7 mouse cellular contexts compared by ENCODE assay signal in the genomic region with DNA sequence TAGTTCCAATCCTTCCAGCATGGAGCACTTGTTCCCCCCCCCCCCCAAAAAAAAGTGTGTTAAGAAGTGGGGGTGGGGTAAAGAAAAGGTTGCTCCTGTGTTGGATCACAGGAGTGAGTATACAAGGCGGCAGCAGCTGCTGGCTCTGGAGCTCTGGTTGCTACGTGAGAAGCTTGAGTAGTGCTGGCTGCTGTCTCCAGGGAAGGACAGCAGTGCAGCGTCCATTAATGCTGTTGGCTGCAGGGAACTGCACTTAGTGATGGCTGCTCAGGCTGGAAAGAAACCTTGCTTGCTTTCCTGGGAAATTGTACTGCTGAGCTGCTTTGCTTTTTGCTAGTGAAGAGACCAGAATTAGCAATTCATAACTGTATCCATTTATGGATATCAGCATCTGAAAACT. TPM values are rescaled to one million over a fixed set of nuclear protein-coding genes. Genes with fewer than 3 reads are reported as not detected.
DNase-seq lines count a peak whose midpoint lies in the region; ATAC-seq and TF ChIP-seq lines count a peak whose summit lies in the region.

No protein-coding gene starts in this region.

- in situ Hi-C loops in ES-E14 (cut with MboI; ENCODE audit: low sequenced_read_pairs in 2 of 2, unreplicated experiment in 2 of 2), result no loop called here

- WGBS in embryonic facial prominence, embryonic 14.5 days, result 3% methylated on average over 3 of the region's 3 CpGs
- WGBS in heart, embryonic 16.5 days, result 0% methylated on average over 3 of the region's 3 CpGs
- WGBS in midbrain, embryonic 12.5 days, result 4% methylated on average over 3 of the region's 3 CpGs

- no peaks in the 10 kb centered on the region for H3K9me3 ChIP-seq in ES-E14 (ENCODE audit: control insufficient read depth, insufficient read depth, low read depth, low read length)
- H3K9me3 ChIP-seq in embryonic facial prominence, embryonic 14.5 days (ENCODE audit: control insufficient read depth, low read length), result no peaks in the 10 kb centered on the region
- H3K9me3 ChIP-seq in heart, embryonic 16.5 days (replicated peaks; ENCODE audit: control insufficient read depth, low read length), result no peaks in the 10 kb centered on the region
- H3K9me3 ChIP-seq in midbrain, embryonic 12.5 days, result no peaks in the 10 kb centered on the region

- peak overlapping the region; percentile 89 for H3K4me2 ChIP-seq in embryonic facial prominence, embryonic 14.5 days (ENCODE audit: low read depth, low read length)
- peak overlapping the region; percentile 83 for H3K4me2 ChIP-seq in heart, embryonic 16.5 days (ENCODE audit: low read depth, low read length)
- peak overlapping the region; percentile 94 for H3K4me2 ChIP-seq in midbrain, embryonic 12.5 days (replicated peaks)

- no peak for ATAC-seq in embryonic facial prominence, embryonic 14.5 days (ENCODE audit: low read depth)
- ATAC-seq in heart, embryonic 16.5 days (replicated peaks; ENCODE audit: extremely low read depth, insufficient read depth, low FRiP score), result no peak
- ATAC-seq in midbrain, embryonic 12.5 days (ENCODE audit: low FRiP score, low read depth), result no peak

- H3K27me3 ChIP-seq in embryonic facial prominence, embryonic 14.5 days (replicated peaks; ENCODE audit: control insufficient read depth, insufficient read depth, low read length), result no peaks in the 10 kb centered on the region
- H3K27me3 ChIP-seq in heart, embryonic 16.5 days (ENCODE audit: control insufficient read depth, insufficient read depth, low read length), result no peaks in the 10 kb centered on the region
- H3K27me3 ChIP-seq in midbrain, embryonic 12.5 days, result no peaks in the 10 kb centered on the region

- peak overlapping the region; percentile 40; the same call in 1 of the 2 replicates for H3K27ac ChIP-seq in ES-E14 (ENCODE audit: insufficient read depth, low read depth, low read length, poor library complexity, severe bottlenecking)
- peak overlapping the region; percentile 59 for H3K27ac ChIP-seq in embryonic facial prominence, embryonic 14.5 days (replicated peaks; ENCODE audit: low read depth, low read length)
- peak overlapping the region; percentile 67 for H3K27ac ChIP-seq in heart, embryonic 16.5 days (ENCODE audit: low read length)
- H3K27ac ChIP-seq in midbrain, embryonic 12.5 days (replicated peaks), result peak overlapping the region; percentile 78

- H3K36me3 ChIP-seq in ES-E14 (ENCODE audit: control insufficient read depth, insufficient read depth, low read length, poor library complexity, severe bottlenecking), result peaks cover 2% of the 10 kb centered on the region; the same call in 1 of the 2 replicates
- no peaks in the 10 kb centered on the region for H3K36me3 ChIP-seq in embryonic facial prominence, embryonic 14.5 days (ENCODE audit: control insufficient read depth, insufficient read depth, low read length)
- no peaks in the 10 kb centered on the region for H3K36me3 ChIP-seq in heart, embryonic 16.5 days (ENCODE audit: control insufficient read depth, insufficient read depth)
- no peaks in the 10 kb centered on the region for H3K36me3 ChIP-seq in midbrain, embryonic 12.5 days

- H3K4me3 ChIP-seq in ES-E14 (ENCODE audit: insufficient read depth in 1 of 2, low read depth in 1 of 2, low read length in 2 of 2, poor library complexity in 1 of 2, severe bottlenecking in 1 of 2), result peak overlapping the region; percentile 52 to 86
- H3K4me3 ChIP-seq in embryonic facial prominence, embryonic 14.5 days (ENCODE audit: low read depth, low read length), result peak overlapping the region; percentile 98
- peak overlapping the region; percentile 44 for H3K4me3 ChIP-seq in heart, embryonic 16.5 days (ENCODE audit: low read length)
- peak overlapping the region; percentile 94 for H3K4me3 ChIP-seq in midbrain, embryonic 12.5 days

- DNase-seq in A20 (ENCODE audit: low read depth, low spot score), result peak; percentile 39
- no peak for DNase-seq in ES-E14 (ENCODE audit: low read depth, low spot score)
- peak; percentile 90 for DNase-seq in embryonic facial prominence, embryonic 14.5 days (ENCODE audit: low spot score)
- DNase-seq in layer of hippocampus, postnatal 10 days (ENCODE audit: low spot score in 2 of 2), result peak; percentile 28 to 43
- peak; percentile 44 for DNase-seq in testis, postnatal 10 days (ENCODE audit: low spot score)

- peak overlapping the region; percentile 66 for H3K9ac ChIP-seq in ES-E14 (ENCODE audit: insufficient read depth, low read depth, low read length, poor library complexity, severe bottlenecking)
- peak overlapping the region; percentile 99 for H3K9ac ChIP-seq in embryonic facial prominence, embryonic 14.5 days (ENCODE audit: low read depth, low read length)
- H3K9ac ChIP-seq in heart, embryonic 16.5 days (ENCODE audit: low read length), result peak overlapping the region; percentile 58
- H3K9ac ChIP-seq in midbrain, embryonic 12.5 days (replicated peaks), result peak overlapping the region; percentile 60

- H3K4me1 ChIP-seq in ES-E14 (ENCODE audit: control insufficient read depth in 2 of 2, insufficient read depth in 2 of 2, low read length in 2 of 2, poor library complexity in 1 of 2), result peaks cover 4 to 16% of the 10 kb centered on the region in 2 experiments; a peak in 3 of 4 replicates
- H3K4me1 ChIP-seq in embryonic facial prominence, embryonic 14.5 days (ENCODE audit: control insufficient read depth, insufficient read depth, low read length), result peaks cover 21% of the 10 kb centered on the region
- peaks cover 34% of the 10 kb centered on the region for H3K4me1 ChIP-seq in heart, embryonic 16.5 days (ENCODE audit: control insufficient read depth, insufficient read depth, low read length)
- H3K4me1 ChIP-seq in midbrain, embryonic 12.5 days, result peaks cover 48% of the 10 kb centered on the region

TF ChIP-seq in ES-E14, 5 proteins besides CTCF, POLR2A, EP300 and RAD21:
- no peak for TF ChIP-seq CHD2 (IDR thresholded peaks at IDR 0.05; ENCODE audit: low read depth, low read length)
- TF ChIP-seq ZC3H11A (IDR thresholded peaks at IDR 0.05; ENCODE audit: borderline replicate concordance, low read depth, low read length), result no peak
- no peak for TF ChIP-seq MAFK (IDR thresholded peaks at IDR 0.05; ENCODE audit: insufficient read depth, low read depth, low read length)
- TF ChIP-seq HCFC1 (IDR thresholded peaks at IDR 0.05; ENCODE audit: borderline replicate concordance, insufficient read depth, low read length), result no peak
- no peak for TF ChIP-seq ZNF384 (IDR thresholded peaks at IDR 0.05; ENCODE audit: low read depth, low read length)

RNA-seq across cellular contexts. Expression of a gene that starts 2.3 kb away (rescaled TPM):
- 79.4 and 81.4 TPM in 2 replicates for total RNA-seq in ES-E14 (2012; rRNA removed)
- 81.5 and 89.9 TPM in 2 replicates for polyA plus RNA-seq in embryonic facial prominence, embryonic 14.5 days (2014; fragmentation: Nextera tagmentation; extraction: Ambion mirVana)
- 46.4 and 50.8 TPM in 2 replicates for polyA plus RNA-seq in heart, embryonic 16.5 days (2015; fragmentation: Nextera tagmentation; extraction: Ambion mirVana)
- total RNA-seq in layer of hippocampus, postnatal 10 days (2021), result 100 to 1,000 TPM; 130 TPM
- 64.0 and 69.1 TPM in 2 replicates for polyA plus RNA-seq in midbrain, embryonic 12.5 days (2016; fragmentation: Nextera tagmentation; extraction: Ambion mirVana)

RNA-seq across cellular contexts. Expression of a gene that starts 33.5 kb away (rescaled TPM):
- 52.9 and 63.6 TPM in 2 replicates for total RNA-seq in ES-E14 (2012; rRNA removed)
- 36.1 and 38.9 TPM in 2 replicates for polyA plus RNA-seq in embryonic facial prominence, embryonic 14.5 days (2014; fragmentation: Nextera tagmentation; extraction: Ambion mirVana)
- 38.3 and 43.4 TPM in 2 replicates for polyA plus RNA-seq in heart, embryonic 16.5 days (2015; fragmentation: Nextera tagmentation; extraction: Ambion mirVana)
- total RNA-seq in layer of hippocampus, postnatal 10 days (2021), result 10 to 100 TPM; 38.5 to 41.6 TPM
- 63.9 and 65.2 TPM in 2 replicates for polyA plus RNA-seq in midbrain, embryonic 12.5 days (2016; fragmentation: Nextera tagmentation; extraction: Ambion mirVana)

Comparison
In these comparisons a context has a peak if more than half of its experiments do, and no peak if none do; other contexts are left out.
1. H3K4me3 ChIP-seq: peak in every context shown above with its lines; median percentile 98 in embryonic facial prominence, embryonic 14.5 days; 94 in midbrain, embryonic 12.5 days; 69 in ES-E14; 44 in heart, embryonic 16.5 days.